Mouse (Mus musculus) CD4-positive naive resting alpha-beta T cell, adult 57 days (primary cell): ENCODE measurements around the gene Foxa3. TPM values are rescaled to one million over a fixed set of nuclear protein-coding genes. Genes with fewer than 3 reads are reported as not detected.

Experiments used
- total RNA-seq: library from RNA; stranded (reverse); gene quantifications from one replicate; pipeline ENCODE4 v1.2.4, GENCODE M21; 2023

Gene Foxa3
- total RNA-seq: not detected

GRCm38 (mm10) chr7:19023357-19023814 is at the start of gene Foxa3:
Foxa3 (minus strand) TSS chr7:19023538.

GRCm38 (mm10) chr7:19054047-19054776 is 30.9 kb upstream of the Foxa3 start, which contains the start of gene Rsph6a:
Rsph6a (plus strand) TSS chr7:19054690.

DNA sequence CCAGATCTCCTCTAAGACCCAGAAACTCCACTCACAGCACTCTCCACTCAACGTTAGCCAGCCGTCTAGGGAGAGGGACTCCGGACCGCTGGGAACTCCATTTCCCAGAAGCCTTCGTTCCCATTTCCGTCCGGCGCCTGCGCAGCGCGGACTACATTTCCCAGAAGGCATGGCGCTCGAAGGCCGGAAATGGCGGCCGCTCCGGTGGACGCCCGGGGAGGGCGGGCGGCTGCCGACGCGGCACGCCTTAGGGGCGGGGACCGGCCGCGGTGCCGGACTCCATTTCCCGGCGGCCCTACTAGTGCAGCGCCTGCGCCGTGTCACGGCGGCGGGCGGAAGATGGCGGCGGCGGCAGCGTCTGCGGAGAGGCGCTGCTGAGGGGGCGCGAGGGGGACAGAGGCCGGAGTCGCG is 763 bp upstream of the Foxa3 start, which contains the start of gene Sympk:
TSS of gene Sympk (plus strand) at position 282 of the 411 bp plus-strand sequence.

DNA sequence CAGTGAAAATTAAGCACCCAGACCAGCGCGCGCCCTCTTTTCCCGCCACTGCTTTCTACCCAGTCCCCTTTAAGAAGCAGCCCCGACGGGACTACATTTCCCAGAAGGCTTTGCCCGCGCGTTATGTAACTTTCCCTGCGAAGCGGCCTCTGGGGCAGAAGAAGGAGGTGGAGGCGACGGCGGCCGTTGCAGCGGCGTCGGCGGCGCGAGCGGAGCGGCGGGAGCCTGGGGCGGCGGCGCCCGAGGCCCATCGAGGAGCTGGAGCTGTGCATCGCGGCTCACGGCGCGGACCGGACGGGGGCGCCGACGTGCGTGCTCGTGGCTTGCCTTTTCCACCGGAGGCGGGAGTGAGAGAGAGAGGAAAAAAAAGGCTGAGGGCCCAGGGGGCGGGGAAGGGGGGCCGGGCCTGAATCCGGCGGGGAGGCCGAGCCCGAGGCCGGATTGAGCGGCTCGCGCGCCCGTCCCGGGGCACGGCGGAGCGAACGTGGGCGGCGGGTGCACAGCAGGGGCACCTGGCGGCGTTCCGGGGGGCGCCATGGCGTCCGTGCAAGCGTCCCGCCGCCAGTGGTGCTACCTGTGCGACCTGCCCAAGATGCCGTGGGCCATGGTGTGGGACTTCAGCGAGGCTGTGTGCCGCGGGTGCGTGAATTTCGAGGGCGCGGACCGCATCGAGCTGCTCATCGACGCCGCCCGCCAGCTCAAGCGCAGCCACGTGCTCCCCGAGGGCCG is 19.3 kb downstream of the Foxa3 start, which contains the start of gene Irf2bp1:
TSS of gene Irf2bp1 (plus strand) at position 143 of the 729 bp plus-strand sequence.

GRCm38 (mm10) chr7:18990601-18991295 is 32.6 kb downstream of the Foxa3 start, which contains the start of gene Mypop:
Mypop (plus strand) TSS chr7:18991245.

DNA sequence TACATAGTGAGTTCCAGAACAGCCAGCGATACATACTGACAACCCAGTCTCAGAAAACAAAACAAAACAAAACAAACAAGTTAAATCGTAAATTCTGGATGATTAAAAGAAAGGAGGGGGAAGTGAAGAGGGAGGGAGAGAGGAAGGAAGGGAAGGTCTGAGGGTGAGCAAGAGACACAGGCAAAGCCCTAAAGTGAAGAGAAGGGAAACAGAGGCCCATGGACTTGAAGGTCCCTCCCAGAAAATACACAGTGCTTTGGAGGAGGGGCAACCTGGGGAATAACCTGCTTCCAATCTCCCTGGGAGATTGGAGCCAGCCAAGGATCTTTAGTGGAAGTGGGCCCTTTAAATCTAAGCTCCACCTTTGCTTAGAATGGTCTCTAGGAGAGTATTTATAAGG is 36.2 kb downstream of the Foxa3 start, which contains the start of gene Nanos2:
TSS of gene Nanos2 (plus strand) at position 301 of the 400 bp plus-strand sequence.

Other genes with a start within 250 kb of the Foxa3 start
- gene Psg19, start 225.0 kb downstream of the Foxa3 start, total RNA-seq: not detected
- not detected for gene Psg17, start 201.9 kb downstream of the Foxa3 start, total RNA-seq
- 0.21 TPM for gene Mill2, start 183.6 kb downstream of the Foxa3 start, total RNA-seq
- gene Pglyrp1, start 152.2 kb downstream of the Foxa3 start, total RNA-seq: 14.8 TPM
- 24.9 TPM for gene Ccdc61, start 113.1 kb downstream of the Foxa3 start, total RNA-seq
- not detected for gene Nova2, start 97.7 kb downstream of the Foxa3 start, total RNA-seq
- not detected for gene Nanos2, start 36.1 kb downstream of the Foxa3 start, total RNA-seq
- gene Mypop, start 32.3 kb downstream of the Foxa3 start, total RNA-seq: 1.2 TPM
- 30.5 TPM for gene Irf2bp1, start 19.5 kb downstream of the Foxa3 start, total RNA-seq
- gene Sympk, start 839 bp upstream of the Foxa3 start, total RNA-seq: 102 TPM
- 0.35 TPM for gene Rsph6a, start 31.2 kb upstream of the Foxa3 start, total RNA-seq
- gene Dmwd, start 52.7 kb upstream of the Foxa3 start, total RNA-seq: 0.92 TPM
- 2.2 TPM for gene Dmpk, start 60.3 kb upstream of the Foxa3 start, total RNA-seq
- 0.50 TPM for gene Six5, start 71.1 kb upstream of the Foxa3 start, total RNA-seq
- gene Gm4969, start 94.8 kb upstream of the Foxa3 start, total RNA-seq: not detected
- 22.5 TPM for gene Fbxo46, start 96.3 kb upstream of the Foxa3 start, total RNA-seq
- gene Qpctl, start 125.8 kb upstream of the Foxa3 start, total RNA-seq: 14.9 TPM
- 85.5 TPM for gene Snrpd2, start 126.2 kb upstream of the Foxa3 start, total RNA-seq
- gene Gipr, start 142.6 kb upstream of the Foxa3 start, total RNA-seq: not detected
- gene Eml2, start 152.9 kb upstream of the Foxa3 start, total RNA-seq: 21.9 TPM
- gene Gpr4, start 189.0 kb upstream of the Foxa3 start, total RNA-seq: not detected
- gene Opa3, start 204.8 kb upstream of the Foxa3 start, total RNA-seq: 42.7 TPM
- gene Vasp, start 248.3 kb upstream of the Foxa3 start, total RNA-seq: 277 TPM